Mouse (Mus musculus) brain, embryonic 14.5 days (tissue): ENCODE measurements around the gene Dlk1. TPM values are rescaled to one million over a fixed set of nuclear protein-coding genes. Genes with fewer than 3 reads are reported as not detected.

Source experiments
- DNase-seq: peaks from one replicate; pipeline ENCODE4 v3.0.0-alpha.2; 2011; ENCODE audit warnings: low read depth
- CTCF ChIP-seq: fragments of 200-500 bp; IDR thresholded peaks from 2 replicates; pipeline ENCODE4 v1.5.1; 2012; ENCODE audit warnings: inconsistent platforms, mild to moderate bottlenecking, moderate library complexity, borderline replicate concordance; ENCODE audit not compliant: insufficient read depth, insufficient read length; ENCODE audit errors: extremely low read depth
- POLR2A ChIP-seq: fragments of 200-500 bp; IDR thresholded peaks from 2 replicates; pipeline ENCODE4 v1.6.1; 2012; ENCODE audit warnings: mild to moderate bottlenecking, inconsistent platforms, borderline replicate concordance; ENCODE audit not compliant: poor library complexity, insufficient read depth, insufficient read length, severe bottlenecking; ENCODE audit errors: extremely low read depth
- polyA plus RNA-seq: library from polyadenylated mRNA; depleted of rRNA; stranded (reverse); fragments of >200 nt; gene quantifications from 2 replicates; pipeline ENCODE4 v1.2.3, GENCODE M21; 2012; rRNA removed

Gene Dlk1
- polyA plus RNA-seq: 303 and 331 TPM in 2 replicates

DNA sequence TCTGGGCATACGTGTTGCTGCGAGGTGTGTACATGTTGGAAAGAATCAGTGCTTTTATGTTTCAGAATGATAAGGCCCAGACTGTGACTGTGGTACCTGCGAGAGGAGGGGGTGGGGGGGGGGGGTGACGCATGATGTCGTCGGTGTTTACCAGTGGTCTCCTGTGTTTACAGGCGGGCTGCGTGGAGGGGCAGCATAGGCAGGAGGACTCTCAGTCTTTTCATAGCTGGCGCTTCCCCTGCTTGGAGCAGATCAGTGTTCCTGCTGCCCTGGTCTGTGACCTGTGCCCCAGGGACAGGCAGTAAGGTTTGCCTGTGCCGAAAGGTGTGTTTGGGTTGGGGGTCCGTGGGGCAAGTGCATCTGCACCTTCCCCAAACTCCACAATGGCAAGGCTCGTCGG is at the start of gene Dlk1:
Gene Dlk1 (plus strand): TSS at position 232 of the 400 bp plus-strand sequence.
- no peak for TF ChIP-seq CTCF
- DNase-seq: no peak

DNA sequence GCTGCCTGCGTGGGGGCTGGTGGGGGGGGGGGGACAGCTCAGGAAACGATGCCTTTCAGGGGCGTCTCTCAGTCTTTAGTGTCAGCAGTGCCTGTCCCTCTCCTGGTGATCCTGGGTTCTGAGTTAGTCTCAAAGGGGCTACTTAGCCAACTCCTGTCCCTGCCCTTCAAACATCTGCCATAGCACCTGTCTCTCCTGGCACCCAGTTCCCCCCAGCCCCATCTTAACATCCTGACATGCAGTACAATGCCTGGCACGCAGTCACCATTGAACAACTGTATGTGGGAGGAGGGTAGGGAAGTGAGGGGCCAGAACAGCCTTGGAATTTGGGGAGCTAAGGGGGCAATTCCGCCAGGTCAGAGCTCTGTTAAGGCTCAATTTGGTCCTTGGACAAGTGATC is 49.7 kb upstream of the Dlk1 start:
- DNase-seq: no peak
- TF ChIP-seq CTCF: no peak
- no peak for TF ChIP-seq POLR2A

DNA sequence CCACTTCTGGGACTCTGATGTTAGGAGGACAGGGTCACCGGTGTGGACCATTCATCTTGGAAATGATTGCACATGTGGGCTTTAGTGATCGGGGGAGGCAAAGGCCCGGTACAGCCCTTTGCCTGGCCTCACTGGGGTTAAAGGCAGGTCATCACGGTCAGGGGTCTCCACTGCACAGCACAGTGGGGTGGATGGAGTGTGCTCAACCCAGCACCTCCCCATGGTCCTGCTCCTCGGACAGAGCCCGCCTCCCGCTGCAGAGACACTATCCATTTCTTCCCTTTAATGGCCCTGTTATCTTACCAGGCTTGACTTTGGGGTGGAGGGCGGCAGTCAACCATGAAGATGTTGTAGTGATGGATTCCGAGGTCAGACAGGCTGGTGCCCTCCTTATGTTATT is 48.9 kb upstream of the Dlk1 start:
- no peak for DNase-seq
- TF ChIP-seq CTCF (no peak), POLR2A (no peak)

DNA sequence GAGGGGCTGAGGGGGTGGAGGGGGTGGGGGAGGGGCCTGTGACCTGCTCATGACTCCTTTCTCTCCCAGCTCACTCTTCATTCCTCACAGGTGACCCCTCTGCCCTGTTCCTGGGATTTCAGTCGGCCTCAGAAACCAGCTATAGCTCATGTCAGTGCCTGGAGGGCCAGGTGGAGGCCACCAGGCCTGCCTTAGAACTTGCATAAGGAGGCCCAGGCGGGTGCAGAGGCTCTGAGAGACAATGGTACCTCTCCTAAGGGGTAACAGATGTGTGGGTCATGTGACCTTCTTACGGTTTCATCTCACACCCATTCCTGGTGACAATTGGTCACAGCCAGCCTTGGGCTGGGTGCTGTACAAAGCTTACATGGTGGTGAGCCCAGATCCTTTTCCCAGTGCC is 46.6 kb upstream of the Dlk1 start:
- DNase-seq: no peak
- TF ChIP-seq CTCF (no peak), POLR2A (no peak)

- peak; percentile 49 for DNase-seq
- TF ChIP-seq CTCF (no peak), POLR2A (no peak)
These were observed 41.9 kb upstream of the Dlk1 start for GRCm38 (mm10) chr12:109410723-109411122.

DNA sequence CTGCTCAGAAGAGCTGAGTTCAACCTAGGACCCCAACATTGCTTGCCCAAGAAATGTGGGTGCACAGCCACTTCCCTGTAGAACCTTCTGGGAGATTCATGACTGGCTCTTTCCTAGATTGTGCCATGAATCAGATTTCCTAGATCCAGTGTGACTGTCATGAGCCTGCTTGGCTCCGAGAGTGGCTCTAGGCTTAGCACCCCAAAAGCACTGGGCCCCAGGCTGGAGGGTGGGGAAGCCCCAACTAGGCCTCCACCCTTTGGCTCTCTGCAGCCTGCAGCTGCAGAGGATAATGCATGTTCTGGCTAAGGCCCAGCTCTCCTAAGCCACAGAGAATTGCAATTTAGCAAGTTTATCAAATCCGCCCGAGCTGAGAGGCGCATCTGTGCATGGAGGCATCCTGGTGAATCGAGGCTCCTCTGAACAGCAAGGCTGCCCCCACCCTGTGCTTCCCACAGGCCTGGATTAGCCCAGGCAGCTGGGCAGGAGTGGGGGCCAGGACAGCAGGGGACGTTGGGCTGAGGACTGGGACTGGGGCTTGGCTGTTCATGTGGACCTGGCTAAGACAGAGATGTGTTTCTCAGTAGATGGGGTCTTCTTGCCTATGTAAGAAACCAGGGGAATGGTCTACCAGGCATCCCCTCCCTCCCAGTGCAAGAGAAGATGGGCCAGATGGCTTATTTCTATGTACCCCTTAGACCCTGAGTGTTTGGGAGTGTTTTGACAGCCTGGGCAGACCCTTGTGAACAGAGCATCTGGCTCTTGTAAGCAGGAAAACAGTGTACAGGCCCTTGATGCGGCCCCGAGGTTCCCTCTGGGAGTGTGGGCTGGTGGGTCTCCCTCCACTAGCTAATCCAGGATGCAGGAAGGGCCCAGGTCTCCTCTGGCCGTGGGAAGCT is 41.2 kb upstream of the Dlk1 start:
- peak; percentile 83 for DNase-seq
- TF ChIP-seq CTCF (no peak), POLR2A (no peak)

- no peak for TF ChIP-seq CTCF
- TF ChIP-seq POLR2A: no peak
- peak; percentile 39 for DNase-seq
These were observed 40.6 kb upstream of the Dlk1 start for GRCm38 (mm10) chr12:109412071-109412440.

DNA sequence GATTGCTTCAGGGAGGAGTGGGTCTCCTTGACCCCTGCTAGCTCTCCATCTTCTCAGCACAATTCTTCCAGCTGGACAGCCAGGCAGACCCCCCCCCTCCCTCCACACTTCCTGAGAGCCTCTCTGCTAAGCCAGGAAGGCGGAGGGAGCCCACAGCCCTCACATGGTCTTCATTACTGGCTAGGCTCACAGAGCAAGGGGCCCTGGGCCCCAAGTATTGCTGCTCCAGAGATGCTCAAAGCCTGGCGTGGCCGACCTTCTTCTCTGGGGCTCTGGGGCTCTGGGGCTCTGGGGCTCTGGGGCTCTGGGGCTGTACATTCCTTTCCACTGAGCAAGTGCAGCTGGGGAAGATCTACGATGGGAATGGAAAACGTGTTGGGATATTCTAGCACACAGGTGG is 39.9 kb upstream of the Dlk1 start:
- TF ChIP-seq CTCF (no peak), POLR2A (no peak)
- no peak for DNase-seq

DNA sequence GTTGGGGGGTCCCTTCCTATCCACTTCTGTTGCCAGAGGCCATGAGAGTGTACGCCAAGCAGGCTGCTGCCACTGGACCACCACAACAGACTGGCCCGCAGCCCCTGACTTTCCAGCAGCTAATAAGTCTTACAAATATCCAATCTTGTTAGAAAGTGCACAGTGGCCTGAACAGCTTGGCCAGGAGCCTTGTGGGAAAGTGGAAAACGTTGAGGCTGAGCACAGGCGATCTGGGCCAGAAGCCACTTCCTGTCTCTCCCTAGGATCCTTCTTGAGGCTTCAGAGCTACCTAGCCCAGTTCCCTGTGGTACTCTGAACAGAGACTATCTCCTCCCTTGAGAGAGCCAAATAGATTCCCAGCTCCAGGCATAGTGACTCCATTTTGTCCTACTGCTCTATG is 39.3 kb upstream of the Dlk1 start:
- no peak for DNase-seq
- TF ChIP-seq POLR2A: no peak
- TF ChIP-seq CTCF: no peak

DNA sequence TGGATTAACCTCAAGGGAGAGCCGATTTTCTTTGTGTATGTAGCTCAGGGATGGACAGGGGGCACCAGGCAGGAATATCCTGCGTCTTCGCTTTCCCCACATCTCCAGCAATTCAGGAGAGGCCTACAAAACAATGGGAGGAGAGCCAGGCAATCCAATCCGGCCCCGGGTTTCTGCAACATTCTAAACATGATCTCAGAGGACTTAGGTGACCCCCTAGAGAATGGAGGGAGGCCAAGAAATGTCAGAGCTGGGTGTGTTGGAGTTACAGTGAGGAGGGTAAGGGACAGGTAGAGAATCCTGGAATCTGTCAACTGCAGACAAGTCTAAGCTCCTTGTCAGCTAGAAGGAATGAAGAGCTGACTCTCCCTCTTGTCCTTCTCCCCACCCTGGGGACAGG is 35.9 kb upstream of the Dlk1 start:
- TF ChIP-seq CTCF (no peak), POLR2A (no peak)

GRCm38 (mm10) chr12:109417476-109418201 is 35.0 kb upstream of the Dlk1 start:
- DNase-seq: peak; percentile 50
- no peak for TF ChIP-seq POLR2A
- no peak for TF ChIP-seq CTCF

More for the DNA sequence above, 35.9 kb upstream of the Dlk1 start:
- no peak for DNase-seq
